Mouse (Mus musculus) G1E (cell line): ENCODE measurements around the gene Ly6f.

Experiments
- CTCF ChIP-seq: IDR thresholded peaks from 2 replicates; pipeline ENCODE4 v1.5.1; 2012; ENCODE audit warnings: low read depth, low read length, inconsistent platforms, mixed read lengths
- POLR2AphosphoS5 ChIP-seq: IDR thresholded peaks from 2 replicates; pipeline ENCODE4 v1.6.1; 2012; ENCODE audit warnings: low read depth, low read length, inconsistent platforms; ENCODE audit not compliant: insufficient replicate concordance
- TAL1 ChIP-seq: conservative IDR thresholded peaks from 2 replicates; pipeline ENCODE4 v1.6.1; 2012; ENCODE audit warnings: low read depth, low read length, inconsistent platforms, mixed read lengths

DNA sequence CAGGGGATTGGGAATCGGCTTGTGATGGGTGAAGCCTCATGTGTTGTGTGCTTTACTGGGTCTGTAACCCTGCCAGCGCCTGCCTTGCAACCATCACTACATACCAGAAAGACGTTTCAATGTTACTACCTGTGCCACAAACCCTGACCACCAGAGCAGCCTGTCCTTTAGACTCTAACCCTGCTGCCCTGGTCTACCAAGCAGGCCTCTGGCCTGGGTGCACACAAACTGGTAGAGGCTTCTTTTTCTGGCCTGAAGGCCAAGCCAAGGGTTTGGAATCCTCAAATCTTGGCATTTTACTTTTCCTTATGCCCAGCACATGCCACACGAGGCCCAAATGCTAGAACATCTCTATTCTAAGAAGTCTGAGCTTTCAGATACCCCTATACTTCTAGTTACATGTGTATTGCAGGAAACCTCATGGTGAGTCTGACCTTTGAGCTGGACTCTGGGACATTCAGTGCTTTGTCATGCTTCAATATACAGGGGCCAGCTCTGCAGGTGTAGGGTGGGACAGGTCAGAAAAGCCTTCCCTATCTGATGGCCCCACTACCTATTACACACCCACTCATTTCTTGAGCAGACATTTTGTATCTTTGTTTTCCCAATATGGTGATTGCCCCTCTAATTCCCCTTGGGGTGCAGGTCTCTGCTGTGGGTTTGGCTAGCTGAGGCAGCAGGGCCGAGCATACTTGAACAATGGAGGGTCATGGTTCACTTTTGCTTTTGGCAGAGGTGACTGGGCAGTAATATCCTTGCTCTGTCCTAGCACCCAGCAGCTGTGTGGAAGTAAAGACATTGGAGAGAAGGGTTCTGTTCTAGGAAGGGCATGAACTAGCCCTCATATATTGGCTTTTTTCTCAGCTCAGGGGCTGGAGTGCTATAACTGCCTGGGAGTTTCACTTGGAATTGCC lies 952 bp downstream of the Ly6f start:
- TF ChIP-seq CTCF (no peak), TAL1 (no peak), POLR2AphosphoS5 (no peak)
